Mouse (Mus musculus): ENCODE data around the gene Gpr137.
A peak's percentile ranks its signal among the peaks of the same experiment; 100 is the strongest.
"Not testable (repeated sequence)": the region's sequence is repeated elsewhere in the genome, so short reads cannot be mapped to it uniquely, and the experiment has no call there.

Gene Gpr137

DNA sequence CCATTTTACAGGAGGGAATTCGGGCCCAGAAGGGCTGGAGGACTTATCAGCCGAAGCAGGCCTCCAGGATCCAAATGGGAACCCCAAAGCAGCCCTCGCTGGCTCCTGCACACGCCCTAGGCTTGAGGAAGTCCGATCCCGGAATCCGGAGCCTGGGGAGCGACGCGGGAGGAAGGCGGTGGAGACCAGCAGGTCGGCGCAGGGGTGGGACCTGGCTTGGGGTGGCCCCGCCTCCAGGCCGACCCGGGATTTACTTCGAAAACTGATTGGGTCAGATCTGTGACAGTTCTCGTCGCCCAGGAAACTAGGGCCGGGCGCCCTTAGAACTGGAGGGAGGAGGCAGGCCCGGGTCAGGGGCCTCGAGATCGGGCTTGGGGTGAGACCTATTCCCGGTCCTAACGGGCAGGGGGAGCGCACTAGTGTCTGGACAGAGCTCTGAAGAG lies at the start of gene Gpr137:
Gene Gpr137 (minus strand): TSS at position 232 of the 443 bp plus-strand sequence.
- peak; percentile 85 to 89 for DNase-seq (ENCODE audit: low spot score in 2 of 2)

DNA sequence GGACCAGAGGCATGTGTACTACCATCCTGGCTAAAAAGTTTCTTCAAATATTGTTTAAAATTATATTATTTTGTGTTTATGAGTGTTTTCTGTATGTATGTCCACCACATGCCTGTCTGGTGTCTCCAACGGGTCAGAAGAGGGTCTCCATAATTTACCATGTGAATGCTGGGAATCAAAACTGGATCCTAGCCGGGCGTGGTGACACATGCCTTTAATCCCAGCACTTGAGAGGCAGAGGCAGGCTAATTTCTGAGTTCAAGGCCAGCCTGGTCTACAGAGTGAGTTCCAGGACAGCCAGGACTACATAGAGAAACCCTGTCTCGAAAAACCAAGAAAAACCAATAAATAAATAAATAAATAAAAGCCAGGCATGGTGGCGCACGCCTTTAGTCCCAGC lies 48.9 kb upstream of the Gpr137 start:
- DNase-seq (ENCODE audit: low spot score in 2 of 2) = not testable (repeated sequence)

- DNase-seq (ENCODE audit: low spot score in 2 of 2) = no peak
These were observed 48.4 kb upstream of the Gpr137 start for GRCm38 (mm10) chr19:6990712-6991111.

DNA sequence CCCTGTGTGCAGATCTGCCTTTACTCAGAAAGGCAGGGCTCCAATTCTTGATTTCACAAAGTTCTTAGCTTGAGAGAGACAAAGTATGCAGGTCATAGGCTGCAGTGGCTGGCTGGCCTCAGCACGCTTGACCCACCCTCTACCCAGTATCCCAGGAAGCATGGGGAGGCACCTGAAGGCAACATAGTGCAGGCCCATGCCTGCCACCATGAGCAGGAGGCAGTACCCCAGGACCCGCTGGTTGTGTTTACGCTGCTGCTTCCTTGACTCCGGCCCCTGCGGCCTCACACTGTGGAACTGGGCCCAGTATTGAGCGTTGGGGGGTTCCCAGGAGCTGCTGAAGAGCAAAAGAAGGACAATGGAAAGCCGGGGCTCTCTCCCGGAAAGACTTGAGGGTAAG lies 47.0 kb upstream of the Gpr137 start:
- no peak for DNase-seq (ENCODE audit: low spot score in 2 of 2)

DNA sequence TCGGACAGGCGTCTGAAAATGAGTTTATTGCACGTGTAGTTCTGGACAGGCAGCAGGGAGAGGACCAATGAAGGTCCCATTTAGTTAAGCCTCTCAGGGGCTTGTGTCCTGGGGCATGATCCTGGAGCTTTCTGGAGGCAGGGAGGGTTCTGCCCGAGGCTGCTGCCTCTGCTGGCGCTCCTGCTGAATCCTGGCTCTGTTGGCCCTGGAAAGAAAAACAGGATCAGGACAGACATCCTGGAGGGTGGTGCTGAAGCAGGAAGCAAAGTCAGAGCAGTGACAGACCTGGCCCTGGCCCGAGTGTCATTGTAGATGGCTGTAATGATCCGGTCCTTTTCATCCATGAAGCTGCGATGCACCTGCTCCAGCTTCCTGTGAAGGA lies 45.6 kb upstream of the Gpr137 start:
- no peak for DNase-seq (ENCODE audit: low spot score in 2 of 2)

GRCm38 (mm10) chr19:6987061-6987903 lies 45.0 kb upstream of the Gpr137 start, which contains the start of gene Vegfb:
TSS of gene Vegfb (minus strand) at chr19:6987651.
- peak in 1 of 2 experiments; percentile 48 for DNase-seq (ENCODE audit: low spot score in 2 of 2)

GRCm38 (mm10) chr19:6985951-6986708 lies 43.9 kb upstream of the Gpr137 start:
- DNase-seq (ENCODE audit: low spot score in 2 of 2) = no peak

DNA sequence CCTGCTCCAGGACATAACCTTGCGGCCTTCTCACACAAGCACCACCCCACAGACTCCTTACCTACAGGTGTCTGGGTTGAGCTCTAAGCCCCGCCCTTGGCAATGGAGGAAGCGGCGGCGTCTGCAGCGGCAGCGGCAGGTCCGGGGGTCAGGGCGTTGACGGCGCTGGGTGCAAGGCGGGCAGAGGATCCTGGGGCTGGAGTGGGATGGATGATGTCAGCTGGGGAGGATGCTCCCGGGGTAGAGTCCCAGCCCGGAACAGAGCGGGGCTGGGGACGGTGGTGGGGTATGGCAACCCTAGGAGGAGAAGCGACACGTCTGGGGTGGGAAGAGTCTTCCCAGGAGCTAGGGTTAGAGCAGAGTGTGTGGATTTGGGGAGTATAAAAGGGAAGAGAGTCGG lies 43.0 kb upstream of the Gpr137 start:
- no peak for DNase-seq (ENCODE audit: low spot score in 2 of 2)

GRCm38 (mm10) chr19:6983621-6984020 lies 41.3 kb upstream of the Gpr137 start:
- DNase-seq (ENCODE audit: low spot score in 2 of 2) = no peak

DNA sequence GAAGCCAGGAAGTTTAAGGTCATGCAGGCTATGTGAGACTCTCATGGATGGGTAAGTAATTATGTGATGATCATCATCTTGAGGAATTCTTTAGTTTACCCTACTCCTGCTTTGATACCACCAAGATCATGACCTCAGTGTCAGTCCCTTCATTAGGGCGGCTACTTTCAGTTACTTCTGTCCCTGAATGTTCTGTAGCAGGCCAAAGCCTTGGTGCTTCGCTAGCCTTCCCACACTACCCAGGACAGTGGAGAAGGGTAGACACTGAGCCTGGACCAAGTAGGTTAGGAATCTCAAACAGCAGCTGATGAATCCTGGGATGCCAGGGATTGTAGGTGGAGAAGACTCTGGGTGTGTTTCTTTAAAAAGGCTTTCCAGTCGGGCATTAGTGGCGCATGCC lies 39.2 kb upstream of the Gpr137 start:
- no peak for DNase-seq (ENCODE audit: low spot score in 2 of 2)

- peak; percentile 94 to 98 for DNase-seq (ENCODE audit: low spot score in 2 of 2)
These were observed 38.3 kb upstream of the Gpr137 start, which contains the start of gene Fkbp2 for GRCm38 (mm10) chr19:6980381-6981093. TSS of gene Fkbp2 (minus strand) at chr19:6980501.

DNA sequence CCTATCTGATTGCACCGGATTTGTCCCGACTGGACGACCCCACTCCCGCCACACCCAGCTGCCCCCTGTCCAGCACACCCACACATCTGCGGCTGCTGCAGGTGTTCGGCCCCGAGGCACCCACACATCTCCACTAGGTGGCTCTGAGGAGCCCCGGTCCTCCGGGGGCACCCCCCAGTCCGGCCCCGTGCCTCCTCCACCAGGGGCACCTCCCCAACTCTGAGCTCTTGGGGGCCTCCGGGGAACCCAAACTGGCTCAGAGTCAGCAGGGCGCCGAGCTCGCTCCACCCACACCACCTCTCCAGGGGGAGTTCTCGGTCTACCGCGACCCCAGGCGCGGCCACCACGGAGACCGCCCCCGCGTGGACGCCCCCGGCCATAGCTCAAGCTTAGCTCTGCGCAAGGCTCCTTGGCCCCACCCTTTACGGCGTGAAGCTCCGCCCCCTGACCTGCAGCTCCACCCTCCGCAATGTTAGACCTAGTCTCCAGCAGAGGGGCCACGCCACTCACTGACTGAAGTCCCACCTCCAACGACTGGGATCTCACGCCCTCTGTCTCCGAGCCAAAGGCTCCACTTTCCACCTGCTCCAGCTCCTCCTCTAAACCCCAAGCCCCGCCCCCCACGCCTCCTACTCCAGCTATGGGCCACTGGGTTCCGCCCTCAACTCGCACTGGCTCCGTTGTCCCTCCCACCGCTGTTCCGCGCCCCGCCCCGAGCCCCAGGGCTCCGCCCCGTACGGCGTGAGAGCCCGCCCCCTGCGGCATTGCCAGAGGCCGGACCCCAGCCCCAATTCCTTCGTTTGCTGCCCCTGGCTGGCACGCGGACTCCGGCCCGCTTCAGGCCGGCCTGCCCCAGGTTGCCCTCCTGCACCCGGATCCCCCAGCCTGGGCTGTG lies 37.5 kb upstream of the Gpr137 start:
- DNase-seq (ENCODE audit: low spot score in 2 of 2) = peak; percentile 99

DNA sequence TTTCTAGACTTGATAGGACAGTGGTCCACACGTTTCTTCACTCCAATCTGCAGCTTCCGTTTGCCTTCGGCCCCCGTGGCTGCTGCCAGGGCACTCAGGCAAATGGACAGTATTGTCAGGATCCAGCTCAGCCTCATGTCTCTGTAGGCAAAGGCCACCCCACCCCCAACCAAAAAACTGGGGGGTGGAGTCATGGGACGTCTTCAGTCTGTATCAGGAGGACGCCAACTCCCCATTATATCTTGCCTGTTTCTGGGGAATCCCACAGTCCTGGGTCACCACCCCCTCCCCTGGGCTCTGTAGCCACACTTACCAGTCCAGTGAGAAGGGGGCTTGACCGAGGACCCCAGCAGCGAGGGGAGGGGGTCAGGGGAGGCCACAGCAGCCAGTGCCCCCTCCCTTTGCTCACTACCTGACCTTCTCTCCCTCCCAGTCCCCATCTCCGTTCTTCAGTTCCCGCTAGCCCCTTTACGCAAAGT lies 36.8 kb upstream of the Gpr137 start:
- no peak for DNase-seq (ENCODE audit: low spot score in 2 of 2)

- DNase-seq (ENCODE audit: low spot score in 2 of 2) = no peak
These were observed 36.3 kb upstream of the Gpr137 start for GRCm38 (mm10) chr19:6978639-6978974.

DNA sequence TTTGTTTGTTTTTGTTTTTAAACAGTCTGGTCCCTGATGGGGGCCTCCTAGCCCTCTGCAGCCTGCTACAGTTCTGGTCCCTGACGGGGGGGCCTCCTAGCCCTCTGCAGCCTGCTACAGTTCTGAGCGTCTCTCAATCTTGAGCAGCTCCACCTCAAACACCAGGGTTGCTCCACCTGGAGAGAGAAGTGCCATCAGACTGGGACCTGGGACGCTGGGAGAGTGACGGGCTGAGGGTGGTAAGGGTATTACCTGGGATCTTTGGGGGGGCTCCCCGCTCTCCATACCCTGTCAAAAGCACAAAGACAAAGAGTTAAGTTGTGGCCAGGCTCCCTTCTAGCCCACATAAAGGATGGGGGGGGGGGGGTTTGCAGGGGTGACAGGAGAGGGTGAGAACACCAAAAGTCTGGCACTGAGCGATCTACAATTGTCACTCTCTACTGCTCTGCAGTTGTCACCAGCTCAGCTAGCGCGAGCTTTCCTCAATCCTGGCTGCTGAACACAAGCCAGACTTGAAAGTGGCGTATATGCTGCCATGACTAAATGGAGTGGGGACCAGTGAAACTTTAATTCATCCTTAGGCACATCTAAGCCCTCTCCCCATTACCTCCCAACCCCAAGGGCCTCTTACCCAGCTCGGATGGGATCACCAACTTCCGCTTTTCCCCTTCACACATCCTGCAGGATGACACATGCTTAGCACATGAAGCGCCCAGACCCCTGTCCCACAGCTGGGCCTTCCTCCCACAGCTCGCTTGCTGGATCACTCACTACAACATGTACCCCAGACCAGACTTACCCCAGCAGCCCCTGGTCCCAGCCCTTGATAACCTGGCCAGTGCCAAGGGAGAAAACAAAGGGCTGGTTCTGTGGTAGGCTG lies 35.7 kb upstream of the Gpr137 start:
- DNase-seq (ENCODE audit: low spot score in 2 of 2) = no peak

- no peak for DNase-seq (ENCODE audit: low spot score in 2 of 2)
These were observed 33.5 kb upstream of the Gpr137 start, which contains the start of gene Plcb3 for GRCm38 (mm10) chr19:6975537-6976521. TSS of gene Plcb3 (minus strand) at chr19:6976470.

DNA sequence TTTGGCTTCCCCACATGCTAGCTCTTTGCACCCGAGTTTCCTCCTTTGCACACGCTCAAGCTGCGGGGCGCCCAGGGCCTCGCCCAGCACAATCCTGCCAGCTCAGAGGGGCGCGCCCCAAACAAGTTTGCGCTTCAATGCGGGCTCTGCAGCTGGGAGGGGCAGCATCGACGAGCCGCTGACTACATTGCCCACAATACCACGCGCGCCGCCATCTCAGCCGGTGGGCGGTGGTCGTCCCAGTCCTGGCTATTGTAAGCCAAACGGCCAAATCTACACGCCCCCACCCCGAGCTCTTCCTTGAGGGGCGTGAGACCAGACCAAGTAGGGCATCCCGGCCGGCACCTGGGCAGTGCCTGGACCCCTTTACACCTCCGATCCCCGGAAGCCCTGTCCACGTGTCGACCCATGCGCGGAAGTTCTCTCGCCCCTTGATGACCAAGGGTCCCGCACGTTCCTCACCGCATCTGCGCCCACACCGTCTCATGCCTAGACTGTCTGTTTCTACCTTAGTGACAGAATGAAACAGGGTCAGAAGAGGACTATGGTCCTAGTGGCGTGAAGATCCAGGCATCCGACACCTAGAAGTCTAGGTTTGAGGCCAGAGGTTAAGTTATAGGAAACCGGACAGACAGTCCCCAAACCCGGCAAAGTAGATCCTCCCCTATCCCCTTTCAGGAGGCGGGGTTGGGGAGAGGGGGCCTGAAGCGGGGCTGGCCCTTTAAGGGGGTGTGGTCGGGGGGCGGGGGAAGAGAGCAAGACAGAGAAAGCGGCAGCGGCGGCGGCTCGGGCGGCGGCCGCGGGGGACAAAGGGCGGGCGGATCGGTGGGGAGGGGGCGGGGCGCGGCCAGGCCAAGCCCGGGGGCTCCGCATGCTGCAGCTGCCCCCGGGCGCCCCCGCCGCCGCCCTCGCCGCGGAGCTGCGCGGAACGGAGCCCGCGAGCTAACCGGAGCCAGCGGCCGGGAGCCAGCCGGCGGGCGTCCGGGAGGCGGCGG lies 32.2 kb upstream of the Gpr137 start, which contains the start of gene Ppp1r14b:
Gene Ppp1r14b (plus strand): TSS at position 758 of the 995 bp plus-strand sequence.
- DNase-seq (ENCODE audit: low spot score in 2 of 2) = peak; percentile 53 to 69
